Mouse (Mus musculus): ENCODE results near the gene Guca1b. TPM values are rescaled to one million over a fixed set of nuclear protein-coding genes. Genes with fewer than 3 reads are reported as not detected.

The Guca1b gene
- polyA plus RNA-seq (2021; fragmentation: Nextera tagmentation): 0.31 and 0.47 TPM in 2 replicates
- long read RNA-seq, experiment 1: 0 reads
- long read RNA-seq, experiment 2: 0 reads

GRCm38 (mm10) chr17:47385145-47385544 is at the start of gene Guca1b:
Guca1b (plus strand) TSS chr17:47385393.

GRCm38 (mm10) chr17:47368401-47369086 is 16.6 kb upstream of the Guca1b start, which contains the start of gene Mrps10:
Mrps10 (plus strand) TSS chr17:47368887.

GRCm38 (mm10) chr17:47400451-47400850 is 15.3 kb downstream of the Guca1b start, which contains the start of gene Guca1a:
Guca1a (minus strand) TSS chr17:47400584.

GRCm38 (mm10) chr17:47436156-47436906 is 51.1 kb downstream of the Guca1b start, which contains the start of gene AI661453:
AI661453 (plus strand) TSS chr17:47436615.

GRCm38 (mm10) chr17:47436907-47437547 is 51.8 kb downstream of the Guca1b start, which contains the start of gene 1700001C19Rik:
1700001C19Rik (minus strand) TSS chr17:47437376.

Other genes with a start within 250 kb of the Guca1b start
- gene Mrps10, start 16.5 kb upstream of the Guca1b start, polyA plus RNA-seq (2021; fragmentation: Nextera tagmentation): 52.8 and 72.6 TPM in 2 replicates
- gene Guca1a, start 15.2 kb downstream of the Guca1b start, polyA plus RNA-seq (2021; fragmentation: Nextera tagmentation): 1.1 and 1.4 TPM in 2 replicates
- gene AI661453, start 51.2 kb downstream of the Guca1b start, polyA plus RNA-seq (2021; fragmentation: Nextera tagmentation): not detected in 2 replicates
- 0.28 TPM in 1 of 2 replicates, not detected in the other for gene 1700001C19Rik, start 52.0 kb downstream of the Guca1b start, polyA plus RNA-seq (2021; fragmentation: Nextera tagmentation)
- 5.9 and 7.7 TPM in 2 replicates for gene Taf8, start 116.9 kb downstream of the Guca1b start, polyA plus RNA-seq (2021; fragmentation: Nextera tagmentation)
- gene Ccnd3, start 119.7 kb downstream of the Guca1b start, polyA plus RNA-seq (2021; fragmentation: Nextera tagmentation): 24.1 and 36.0 TPM in 2 replicates
- gene Bysl, start 226.1 kb downstream of the Guca1b start, polyA plus RNA-seq (2021; fragmentation: Nextera tagmentation): 13.9 and 14.6 TPM in 2 replicates
- gene Med20, start 226.2 kb downstream of the Guca1b start, polyA plus RNA-seq (2021; fragmentation: Nextera tagmentation): 17.6 and 21.6 TPM in 2 replicates
- 4.1 and 6.6 TPM in 2 replicates for gene Gm20517, start 226.2 kb downstream of the Guca1b start, polyA plus RNA-seq (2021; fragmentation: Nextera tagmentation)
- gene Usp49, start 245.3 kb downstream of the Guca1b start, polyA plus RNA-seq (2021; fragmentation: Nextera tagmentation): 1.8 and 4.4 TPM in 2 replicates

Data from left cerebral cortex, adult 6 months (tissue).